Mouse (Mus musculus) heart, embryonic 14.5 days (tissue): ENCODE results near the gene Serping1. TPM values are rescaled to one million over a fixed set of nuclear protein-coding genes. Genes with fewer than 3 reads are reported as not detected.

Source experiments
- ATAC-seq: fragments of 200-750 bp; cut with Nextera tagmentation; 2 replicates; pipeline ENCODE4 v1.8.0; 2017; ENCODE audit warnings: low read depth, moderate TSS enrichment; ENCODE audit not compliant: insufficient number of reproducible peaks, insufficient read depth, low FRiP score
- H3K27ac ChIP-seq, 2 experiments: fragments of 200-500 bp in 1 of 2; fragments of 300-500 bp in 1 of 2; sonication (generic) in 1 of 2; replicated peaks in 1 of 2; 2 replicates each; pipeline ENCODE4 v1.5.1; 2012 to 2014; ENCODE audit warnings: low read depth in 2 of 2, low read length in 2 of 2, control low read depth in 1 of 2, mild to moderate bottlenecking in 1 of 2, mixed read lengths in 1 of 2; ENCODE audit not compliant: control insufficient read depth in 1 of 2, insufficient read depth in 1 of 2
- H3K27me3 ChIP-seq: fragments of 300-500 bp; sonication (generic); 2 replicates; pipeline ENCODE4 v1.6.1; 2014; ENCODE audit warnings: mild to moderate bottlenecking, low read length, control low read depth; ENCODE audit not compliant: control insufficient read depth, insufficient read depth
- H3K36me3 ChIP-seq: fragments of 300-500 bp; sonication (generic); 2 replicates; pipeline ENCODE4 v1.6.1; 2014; ENCODE audit warnings: mild to moderate bottlenecking, control low read depth, low read length, mixed read lengths; ENCODE audit not compliant: control insufficient read depth, insufficient read depth
- H3K4me1 ChIP-seq, 2 experiments: fragments of 200-500 bp in 1 of 2; fragments of 300-500 bp in 1 of 2; sonication (generic) in 1 of 2; 2 replicates each; pipeline ENCODE4 v1.6.1; 2012 to 2014; ENCODE audit warnings: low read length in 2 of 2, control low read depth in 1 of 2, mixed read lengths in 1 of 2; ENCODE audit not compliant: control insufficient read depth in 2 of 2, insufficient read depth in 2 of 2
- H3K4me2 ChIP-seq: fragments of 300-500 bp; sonication (generic); 2 replicates; pipeline ENCODE4 v1.6.1; 2014; ENCODE audit warnings: mild to moderate bottlenecking, low read length
- H3K4me3 ChIP-seq, 2 experiments: fragments of 200-500 bp in 1 of 2; fragments of 300-500 bp in 1 of 2; sonication (generic) in 1 of 2; 2 replicates each; pipeline ENCODE4 v1.5.1; 2012 to 2014; ENCODE audit warnings: low read length in 2 of 2, mild to moderate bottlenecking in 2 of 2, control low read depth in 1 of 2, low read depth in 1 of 2, moderate library complexity in 1 of 2; ENCODE audit not compliant: control insufficient read depth in 1 of 2, insufficient read depth in 1 of 2
- H3K9ac ChIP-seq: fragments of 300-500 bp; sonication (generic); 2 replicates; pipeline ENCODE4 v1.6.1; 2014; ENCODE audit warnings: mild to moderate bottlenecking, low read length
- H3K9me3 ChIP-seq: fragments of 300-500 bp; sonication (generic); 2 replicates; pipeline ENCODE4 v1.6.1; 2016; ENCODE audit warnings: low read length, control low read depth; ENCODE audit not compliant: control insufficient read depth
- WGBS: fragments of 180-500 bp; shearing (Covaris S2); extraction: QIAGEN DNeasy Blood & Tissue Kit; methylation state at CpG from one replicate; pipeline ENCODE4 v1.1.7; 2014; 5-methylcytosine and 5-hydroxymethylcytosine counted together
- polyA plus RNA-seq: library from polyadenylated mRNA; unstranded; fragments of >200 nt; fragmentation: Nextera tagmentation; extraction: Ambion mirVana; gene quantifications from 2 replicates; pipeline ENCODE4 v1.2.1, GENCODE M21; 2014

Serping1 gene
- polyA plus RNA-seq, 1 experiment from 2014 or later, result 46.6 TPM

DNA sequence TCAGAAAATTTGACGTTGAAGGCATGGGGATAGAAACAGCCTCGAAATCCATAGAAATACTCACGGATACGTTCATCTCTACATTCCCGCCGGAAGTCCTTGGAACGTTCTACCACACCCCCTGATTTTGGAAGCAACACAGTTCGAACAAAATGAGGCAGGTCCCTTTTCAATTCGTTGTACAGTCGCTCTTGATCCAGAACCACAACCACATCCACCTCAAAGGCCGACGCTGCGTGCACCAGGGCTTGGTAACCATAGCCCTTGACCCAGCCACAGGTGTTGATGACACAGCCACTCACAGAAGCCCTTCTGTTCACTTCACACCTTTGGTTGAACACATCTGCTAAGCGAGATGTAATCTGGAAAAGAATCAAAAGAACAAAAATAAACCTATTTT lies 51.4 kb downstream of the Serping1 start:
- ATAC-seq, result no peak
- no peak overlapping the region for H3K4me2 ChIP-seq
- peaks cover 2 to 17% of the 10 kb centered on the region in 2 experiments; a peak in 3 of 4 replicates for H3K4me1 ChIP-seq
- H3K9ac ChIP-seq, result no peak overlapping the region
- 91% methylated on average over 14 of the region's 14 CpGs for WGBS
- H3K27ac ChIP-seq, result no peak overlapping the region
- H3K4me3 ChIP-seq, result no peak overlapping the region
- H3K27me3 ChIP-seq, result no peaks in the 10 kb centered on the region
- H3K36me3 ChIP-seq, result peaks cover 32% of the 10 kb centered on the region
- no peaks in the 10 kb centered on the region for H3K9me3 ChIP-seq

- H3K4me2 ChIP-seq, result no peak overlapping the region
- WGBS, result 62% methylated on average over 3 of the region's 3 CpGs
- ATAC-seq, result no peak
- peaks cover 0 to 12% of the 10 kb centered on the region in 2 experiments; a peak in 3 of 4 replicates for H3K4me1 ChIP-seq
- no peak overlapping the region for H3K27ac ChIP-seq
- H3K9me3 ChIP-seq, result no peaks in the 10 kb centered on the region
- H3K4me3 ChIP-seq, result no peak overlapping the region
- H3K9ac ChIP-seq, result no peak overlapping the region
- no peaks in the 10 kb centered on the region for H3K27me3 ChIP-seq
- peaks cover 32% of the 10 kb centered on the region for H3K36me3 ChIP-seq
Measured at GRCm38 (mm10) chr2:84721182-84721581, 54.1 kb downstream of the Serping1 start.

GRCm38 (mm10) chr2:84720718-84721117 lies 54.5 kb downstream of the Serping1 start:
- H3K4me1 ChIP-seq, result peaks cover 0 to 7% of the 10 kb centered on the region in 2 experiments; a peak in 2 of 4 replicates
- no peak overlapping the region for H3K27ac ChIP-seq
- no peaks in the 10 kb centered on the region for H3K27me3 ChIP-seq
- H3K9me3 ChIP-seq, result no peaks in the 10 kb centered on the region
- ATAC-seq, result no peak
- 97% methylated on average over 2 of the region's 2 CpGs for WGBS
- H3K36me3 ChIP-seq, result peaks cover 30% of the 10 kb centered on the region
- H3K4me2 ChIP-seq, result no peak overlapping the region
- H3K4me3 ChIP-seq, result no peak overlapping the region
- H3K9ac ChIP-seq, result no peak overlapping the region

DNA sequence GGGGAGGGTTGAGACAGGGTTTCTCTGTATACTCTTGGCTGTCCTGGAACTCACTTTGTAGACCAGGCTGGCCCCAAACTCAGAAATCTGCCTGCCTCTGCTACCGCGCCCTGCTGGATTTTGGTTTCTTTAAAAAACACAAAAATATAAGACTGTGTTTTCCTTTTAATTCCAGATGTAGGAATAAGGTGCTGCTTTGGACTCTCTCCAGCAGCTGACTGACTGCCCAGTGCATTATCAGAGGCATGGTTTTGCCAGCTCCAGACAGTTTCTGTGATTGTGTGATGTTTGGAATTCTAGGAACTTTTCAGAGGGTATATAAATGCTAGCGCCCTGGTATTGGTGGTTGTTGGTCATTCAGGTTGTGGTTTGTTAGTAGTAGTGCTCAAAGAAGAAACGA lies 57.9 kb downstream of the Serping1 start:
- Histone ChIP-seq H3K9ac (no peak overlapping the region), H3K36me3 (0 out of 2 replicates have a peak, but pooled peaks cover 2% of the 10 kb centered on the region), H3K4me3 (no peak overlapping the region), H3K27ac (no peak overlapping the region), H3K27me3 (no peaks in the 10 kb centered on the region), H3K4me2 (no peak overlapping the region), H3K9me3 (no peaks in the 10 kb centered on the region), H3K4me1 (peaks cover 0 to 15% of the 10 kb centered on the region in 2 experiments; a peak in 2 of 4 replicates)
- 86% methylated on average over 4 of the region's 4 CpGs for WGBS
- ATAC-seq, result no peak

GRCm38 (mm10) chr2:84716423-84717355 lies 58.6 kb downstream of the Serping1 start:
- H3K9me3 ChIP-seq, result no peaks in the 10 kb centered on the region
- H3K4me3 ChIP-seq, result peak overlapping the region; percentile 76 to 94
- no peak for ATAC-seq
- peaks cover 0 to 15% of the 10 kb centered on the region in 2 experiments; a peak in 2 of 4 replicates for H3K4me1 ChIP-seq
- peak overlapping the region; percentile 95 to 99 for H3K27ac ChIP-seq
- H3K9ac ChIP-seq, result peak overlapping the region; percentile 67
- H3K4me2 ChIP-seq, result peak overlapping the region; percentile 71
- WGBS, result 27% methylated on average over 9 of the region's 9 CpGs
- H3K27me3 ChIP-seq, result no peaks in the 10 kb centered on the region
- H3K36me3 ChIP-seq, result 0 out of 2 replicates have a peak, but pooled peaks cover 5% of the 10 kb centered on the region

GRCm38 (mm10) chr2:84715562-84716361 lies 59.5 kb downstream of the Serping1 start:
- Histone ChIP-seq H3K4me3 (peak overlapping the region; percentile 76 to 94), H3K36me3 (peaks cover 11% of the 10 kb centered on the region), H3K9ac (peak overlapping the region; percentile 98), H3K9me3 (no peaks in the 10 kb centered on the region), H3K4me1 (peaks cover 0 to 15% of the 10 kb centered on the region in 2 experiments; a peak in 2 of 4 replicates), H3K27me3 (no peaks in the 10 kb centered on the region), H3K4me2 (peak overlapping the region; percentile 71), H3K27ac (peak overlapping the region; percentile 98 to 99)
- under 1% methylated on average over 33 of the region's 33 CpGs for WGBS
- ATAC-seq, result peak; percentile 90
